Mouse (Mus musculus) left cerebral cortex, postnatal 25 days (tissue): ENCODE data around the gene Olfr361. TPM values are rescaled to one million over a fixed set of nuclear protein-coding genes. Genes with fewer than 3 reads are reported as not detected.
"Not testable (repeated sequence)": the region's sequence is repeated elsewhere in the genome, so short reads cannot be mapped to it uniquely, and the experiment has no call there.

Experiments used
- DNase-seq, 2 experiments: peaks; one replicate each; pipeline ENCODE4 v3.0.0; 2022; ENCODE audit warnings: low spot score in 2 of 2, mixed read lengths in 1 of 2
- intact Hi-C: fragments of 180-260 bp; cut with DNase I; formaldehyde crosslinking; loops from one replicate; pipeline ENCODE4 v1.15.1; 2025
- total RNA-seq, 2 experiments: library from RNA; stranded (reverse); gene quantifications; 2 replicates each; pipeline ENCODE4 v1.2.3; 2021

Olfr361 gene
- not detected for total RNA-seq

GRCm38 (mm10) chr2:37089190-37089589 lies at the start of gene Olfr361:
TSS of gene Olfr361 (minus strand) at chr2:37089290.
- DNase-seq, intact Hi-C loops: not testable (repeated sequence)

- DNase-seq: no peak
- intact Hi-C loops: no loop called here
Observed at GRCm38 (mm10) chr2:37117810-37118209, 28.7 kb upstream of the Olfr361 start, which contains the start of gene Olfr362. TSS of gene Olfr362 (minus strand) at chr2:37117910.

- intact Hi-C loops: no loop called here
Observed at GRCm38 (mm10) chr2:37065446-37065845, 23.6 kb downstream of the Olfr361 start, which contains the start of gene Olfr360. TSS of gene Olfr360 (plus strand) at chr2:37065746.

More at GRCm38 (mm10) chr2:37065446-37065845, 23.6 kb downstream of the Olfr361 start, which contains the start of gene Olfr360:
- DNase-seq: no peak

Other genes starting within 250 kb of the Olfr361 start
- not detected for gene Olfr350, start 243.0 kb downstream of the Olfr361 start, total RNA-seq
- not detected for gene Olfr351, start 226.6 kb downstream of the Olfr361 start, total RNA-seq
- gene Olfr352, start 220.8 kb downstream of the Olfr361 start, total RNA-seq: not detected
- not detected for gene Olfr353, start 196.4 kb downstream of the Olfr361 start, total RNA-seq
- gene Olfr354, start 183.6 kb downstream of the Olfr361 start, total RNA-seq: not detected
- gene Olfr355, start 160.4 kb downstream of the Olfr361 start, total RNA-seq: not detected
- not detected for gene Olfr356, start 152.2 kb downstream of the Olfr361 start, total RNA-seq
- gene Olfr357, start 95.5 kb downstream of the Olfr361 start, total RNA-seq: not detected
- gene Olfr358, start 80.0 kb downstream of the Olfr361 start, total RNA-seq: not detected
- gene Olfr360, start 23.5 kb downstream of the Olfr361 start, total RNA-seq: not detected
- gene Olfr362, start 28.6 kb upstream of the Olfr361 start, total RNA-seq: not detected
- not detected for gene Olfr364-ps1, start 50.0 kb upstream of the Olfr361 start, total RNA-seq
- not detected for gene Olfr365, start 98.9 kb upstream of the Olfr361 start, total RNA-seq
- not detected for gene Olfr366, start 122.3 kb upstream of the Olfr361 start, total RNA-seq
- gene Olfr368, start 237.2 kb upstream of the Olfr361 start, total RNA-seq: not detected